Mouse (Mus musculus) stomach, embryonic 15.5 days (tissue): ENCODE data around the gene Gabrd. TPM values are rescaled to one million over a fixed set of nuclear protein-coding genes. Genes with fewer than 3 reads are reported as not detected.

Experiments used
- polyA plus RNA-seq: library from polyadenylated mRNA; unstranded; fragments of >200 nt; fragmentation: Nextera tagmentation; extraction: Ambion mirVana; gene quantifications from 2 replicates; pipeline ENCODE4 v1.2.1, GENCODE M21; 2015

Gabrd gene
- polyA plus RNA-seq, 1 experiment from 2014 or later: not detected

Other genes starting within 250 kb of the Gabrd start
- gene Ski, start 175.5 kb downstream of the Gabrd start, polyA plus RNA-seq: 16.2 and 16.6 TPM in 2 replicates
- gene Faap20, start 148.3 kb downstream of the Gabrd start, polyA plus RNA-seq: 64.5 and 65.8 TPM in 2 replicates
- 17.9 and 18.3 TPM in 2 replicates for gene Prkcz, start 36.8 kb downstream of the Gabrd start, polyA plus RNA-seq
- gene Cfap74, start 11.1 kb upstream of the Gabrd start, polyA plus RNA-seq: 1.5 and 2.1 TPM in 2 replicates
- 0.28 and 0.46 TPM in 2 replicates for gene Tmem52, start 71.0 kb upstream of the Gabrd start, polyA plus RNA-seq
- gene Gnb1, start 93.2 kb upstream of the Gabrd start, polyA plus RNA-seq: 446 and 447 TPM in 2 replicates
- gene Nadk, start 164.3 kb upstream of the Gabrd start, polyA plus RNA-seq: 79.7 and 83.2 TPM in 2 replicates
- 6.9 and 7.9 TPM in 2 replicates for gene Slc35e2, start 203.3 kb upstream of the Gabrd start, polyA plus RNA-seq
- 56.7 and 59.8 TPM in 2 replicates for gene Cdk11b, start 226.7 kb upstream of the Gabrd start, polyA plus RNA-seq
- not detected in 2 replicates for gene Gm10563, start 247.3 kb upstream of the Gabrd start, polyA plus RNA-seq